Mouse (Mus musculus) spleen, adult 2 months (tissue): ENCODE results near the gene Pank4. TPM values are rescaled to one million over a fixed set of nuclear protein-coding genes. Genes with fewer than 3 reads are reported as not detected.

Source experiments
- DNase-seq, 2 experiments: peaks; one replicate each; pipeline versions ENCODE4 v3.0.0 to v3.0.0-alpha.2; 2012 to 2021; ENCODE audit warnings: low spot score in 2 of 2, low read depth in 1 of 2
- H3K27ac ChIP-seq: fragments of 200-500 bp; 2 replicates; pipeline ENCODE4 v1.5.1; 2012; ENCODE audit warnings: low read length, inconsistent platforms; ENCODE audit not compliant: insufficient read depth
- H3K27me3 ChIP-seq: fragments of 200-500 bp; 2 replicates; pipeline ENCODE4 v1.6.1; 2012; ENCODE audit warnings: mild to moderate bottlenecking, moderate library complexity, low read length, inconsistent platforms; ENCODE audit not compliant: control insufficient read depth, insufficient read depth
- H3K36me3 ChIP-seq: fragments of 200-500 bp; 2 replicates; pipeline ENCODE4 v1.6.1; 2012; ENCODE audit warnings: mild to moderate bottlenecking, low read length, inconsistent platforms; ENCODE audit not compliant: control insufficient read depth, insufficient read depth
- H3K4me1 ChIP-seq: fragments of 200-500 bp; 2 replicates; pipeline ENCODE4 v1.6.1; 2011; ENCODE audit warnings: inconsistent platforms; ENCODE audit not compliant: control insufficient read depth, insufficient read depth, insufficient read length
- H3K4me3 ChIP-seq: fragments of 200-500 bp; 2 replicates; pipeline ENCODE4 v1.5.1; 2011; ENCODE audit warnings: mild to moderate bottlenecking, inconsistent platforms; ENCODE audit not compliant: insufficient read depth, insufficient read length; ENCODE audit errors: extremely low read depth
- CTCF ChIP-seq: fragments of 200-500 bp; IDR thresholded peaks from 2 replicates; pipeline ENCODE4 v1.5.1; 2011; ENCODE audit warnings: mild to moderate bottlenecking, inconsistent platforms; ENCODE audit not compliant: insufficient read depth, insufficient read length, insufficient replicate concordance; ENCODE audit errors: extremely low read depth
- POLR2A ChIP-seq: fragments of 200-500 bp; IDR thresholded peaks from 2 replicates; pipeline ENCODE4 v1.6.1; 2011; ENCODE audit warnings: low read depth, low read length, inconsistent platforms
- WGBS: fragments of 180-500 bp; shearing (Covaris S2); methylation state at CpG from one replicate; pipeline ENCODE4 v1.1.7; 2018; 5-methylcytosine and 5-hydroxymethylcytosine counted together
- polyA plus RNA-seq: library from polyadenylated mRNA; depleted of rRNA; stranded (reverse); fragments of >200 nt; gene quantifications from 2 replicates; pipeline ENCODE4 v1.2.3, GENCODE M21; 2012

Gene Pank4
- polyA plus RNA-seq, 1 experiment = 58.0 TPM

GRCm38 (mm10) chr4:154960690-154961225 lies 3.2 kb upstream of the Pank4 start, which contains the start of gene Hes5:
TSS of gene Hes5 (plus strand) at chr4:154960923.
- Histone ChIP-seq H3K4me3 (peak within 1 kb of the TSS; percentile 73), H3K36me3 (no peaks in the 10 kb centered on the region), H3K27me3 (peaks cover 2% of the 10 kb centered on the region; the same call in 1 of the 2 replicates), H3K27ac (peak within 1 kb of the TSS; percentile 90), H3K4me1 (peaks cover 27% of the 10 kb centered on the region; the same call in 1 of the 2 replicates)
- no peak for TF ChIP-seq CTCF
- TF ChIP-seq POLR2A = no peak
- DNase-seq = peak in 1 of 2 experiments; percentile 31
- under 1% methylated on average over 65 of the region's 65 CpGs for WGBS

DNA sequence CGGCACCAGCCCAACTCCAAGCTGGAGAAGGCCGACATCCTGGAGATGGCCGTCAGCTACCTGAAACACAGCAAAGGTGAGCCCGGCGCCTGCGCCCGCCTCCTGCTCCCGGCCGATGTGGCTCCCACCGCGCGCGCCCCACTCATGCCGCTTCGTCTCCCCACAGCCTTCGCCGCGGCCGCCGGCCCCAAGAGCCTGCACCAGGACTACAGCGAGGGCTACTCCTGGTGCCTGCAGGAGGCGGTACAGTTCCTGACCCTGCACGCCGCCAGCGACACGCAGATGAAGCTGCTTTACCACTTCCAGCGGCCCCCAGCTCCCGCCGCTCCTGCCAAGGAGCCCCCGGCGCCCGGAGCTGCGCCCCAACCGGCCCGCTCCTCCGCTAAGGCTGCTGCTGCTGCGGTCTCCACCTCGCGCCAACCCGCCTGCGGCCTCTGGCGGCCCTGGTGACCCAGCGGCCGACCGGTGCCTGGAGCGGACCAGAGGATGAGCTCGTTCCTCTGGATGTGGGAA lies 2.6 kb upstream of the Pank4 start:
- Histone ChIP-seq H3K36me3 (no peaks in the 10 kb centered on the region), H3K27me3 (peaks cover 2% of the 10 kb centered on the region; the same call in 1 of the 2 replicates), H3K27ac (peak overlapping the region; percentile 90), H3K4me3 (peak overlapping the region; percentile 73), H3K4me1 (peaks cover 24% of the 10 kb centered on the region; the same call in 1 of the 2 replicates)
- WGBS = under 1% methylated on average over 47 of the region's 47 CpGs
- DNase-seq = peak in 1 of 2 experiments; percentile 57
- TF ChIP-seq POLR2A (no peak; the same call in 1 of the 2 replicates), CTCF (no peak)

DNA sequence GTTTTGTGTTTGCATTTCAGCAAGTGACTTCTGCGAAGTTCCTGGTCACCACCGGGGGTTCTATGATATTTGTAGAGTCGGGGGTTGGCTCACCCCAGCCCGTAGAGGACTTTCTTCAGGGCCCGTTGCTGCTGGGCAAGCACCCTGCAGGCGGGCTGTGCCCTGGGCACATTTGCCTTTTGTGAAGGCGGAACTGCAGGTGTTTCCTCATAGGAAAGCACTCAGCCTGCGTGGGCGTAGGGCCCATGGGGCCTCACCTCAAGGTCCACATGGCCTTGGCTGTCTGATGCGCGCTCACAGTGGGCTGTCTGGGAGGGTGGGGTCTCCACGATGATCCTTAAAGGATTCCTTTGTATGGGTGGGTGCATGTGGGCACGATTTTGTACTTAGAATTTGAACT lies 2.0 kb upstream of the Pank4 start:
- H3K4me3 ChIP-seq = peak overlapping the region; percentile 73
- H3K4me1 ChIP-seq = peaks cover 20% of the 10 kb centered on the region; the same call in 1 of the 2 replicates
- 0 out of 2 replicates have a peak, but pooled peaks have one; percentile 2 for TF ChIP-seq CTCF
- TF ChIP-seq POLR2A = peak; percentile 51; the same call in 1 of the 2 replicates
- DNase-seq = peak; percentile 68 to 89
- H3K27ac ChIP-seq = peak overlapping the region; percentile 90
- peaks cover 2% of the 10 kb centered on the region; the same call in 1 of the 2 replicates for H3K27me3 ChIP-seq
- 6% methylated on average over 13 of the region's 13 CpGs for WGBS
- H3K36me3 ChIP-seq = no peaks in the 10 kb centered on the region

- Histone ChIP-seq H3K27ac (no peak overlapping the region; the same call in 1 of the 2 replicates), H3K4me3 (no peak overlapping the region), H3K4me1 (peaks cover 18% of the 10 kb centered on the region; the same call in 1 of the 2 replicates), H3K36me3 (no peaks in the 10 kb centered on the region), H3K27me3 (peaks cover 2% of the 10 kb centered on the region; the same call in 1 of the 2 replicates)
- DNase-seq = no peak
- TF ChIP-seq POLR2A (no peak), CTCF (no peak)
- 62% methylated on average over 7 of the region's 7 CpGs for WGBS
Measured at GRCm38 (mm10) chr4:154962683-154963082, 1.2 kb upstream of the Pank4 start.

DNA sequence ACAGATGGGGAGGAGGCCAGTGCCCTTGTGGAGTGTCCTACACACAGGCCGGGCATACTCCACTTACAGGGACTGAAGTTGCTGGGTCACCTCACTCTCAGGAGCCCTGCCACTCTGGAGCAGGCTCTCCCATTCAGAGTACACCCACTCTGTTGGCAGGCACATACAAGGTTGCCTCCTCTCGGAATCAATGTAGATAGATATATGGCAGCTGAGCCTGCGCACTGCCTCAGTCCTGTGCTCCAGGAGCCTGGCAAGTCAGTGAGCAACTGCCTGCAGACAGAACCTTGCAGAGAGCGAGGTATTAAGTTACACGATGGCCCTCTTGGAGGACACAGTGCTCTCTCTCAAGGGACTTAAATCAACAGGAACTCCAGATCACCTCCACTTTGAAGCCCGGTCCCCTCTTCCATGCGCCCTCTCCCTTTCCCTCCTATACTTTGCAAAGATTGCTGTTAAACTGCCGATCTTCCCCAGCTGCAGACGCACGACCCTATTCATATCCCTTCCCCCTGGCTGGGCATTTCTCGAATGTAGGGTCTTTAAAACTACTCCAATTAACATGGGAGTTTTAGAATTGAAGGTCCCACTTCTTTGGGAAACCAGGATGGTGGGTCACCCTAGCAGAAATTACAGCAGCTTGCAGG lies 610 bp upstream of the Pank4 start:
- Histone ChIP-seq H3K36me3 (no peaks in the 10 kb centered on the region), H3K4me3 (peak overlapping the region; percentile 77; the same call in 1 of the 2 replicates), H3K4me1 (peaks cover 18% of the 10 kb centered on the region; the same call in 1 of the 2 replicates), H3K27me3 (peaks cover 2% of the 10 kb centered on the region; the same call in 1 of the 2 replicates), H3K27ac (peak overlapping the region; percentile 82; the same call in 1 of the 2 replicates)
- WGBS = 53% methylated on average over 11 of the region's 11 CpGs
- no peak for DNase-seq
- TF ChIP-seq CTCF (no peak), POLR2A (no peak)

GRCm38 (mm10) chr4:154964581-154965235 lies 785 bp downstream of the Pank4 start:
- no peak for DNase-seq
- Histone ChIP-seq H3K36me3 (peaks cover 8% of the 10 kb centered on the region), H3K27me3 (peaks cover 2% of the 10 kb centered on the region; the same call in 1 of the 2 replicates), H3K27ac (peak overlapping the region; percentile 82), H3K4me1 (peaks cover 18% of the 10 kb centered on the region; the same call in 1 of the 2 replicates), H3K4me3 (peak overlapping the region; percentile 77)
- TF ChIP-seq CTCF (no peak), POLR2A (no peak)
- 2% methylated on average over 36 of the region's 36 CpGs for WGBS
